Mouse (Mus musculus) neural tube, embryonic 14.5 days (tissue): ENCODE measurements around the gene Hmgcs2. TPM values are rescaled to one million over a fixed set of nuclear protein-coding genes. Genes with fewer than 3 reads are reported as not detected.

Experiments used
- ATAC-seq: fragments of 200-750 bp; cut with Nextera tagmentation; 2 replicates; pipeline ENCODE4 v1.8.0; 2017; ENCODE audit warnings: low read depth, mild to moderate bottlenecking, moderate TSS enrichment, moderate library complexity
- H3K27ac ChIP-seq: fragments of 300-500 bp; sonication (generic); 2 replicates; pipeline ENCODE4 v1.5.1; 2014; ENCODE audit warnings: low read depth, mild to moderate bottlenecking, control low read depth, low read length, moderate library complexity, mixed read lengths
- H3K27me3 ChIP-seq: fragments of 300-500 bp; sonication (generic); 2 replicates; pipeline ENCODE4 v1.6.1; 2014; ENCODE audit warnings: low read length; ENCODE audit not compliant: control insufficient read depth, insufficient read depth
- H3K36me3 ChIP-seq: fragments of 300-500 bp; sonication (generic); 2 replicates; pipeline ENCODE4 v1.6.1; 2014; ENCODE audit warnings: low read length, mixed read lengths; ENCODE audit not compliant: control insufficient read depth, insufficient read depth
- H3K4me1 ChIP-seq: fragments of 300-500 bp; sonication (generic); 2 replicates; pipeline ENCODE4 v1.6.1; 2014; ENCODE audit warnings: low read length; ENCODE audit not compliant: control insufficient read depth, insufficient read depth
- H3K4me2 ChIP-seq: fragments of 300-500 bp; sonication (generic); 2 replicates; pipeline ENCODE4 v1.6.1; 2014; ENCODE audit warnings: mild to moderate bottlenecking, low read depth, low read length, control low read depth
- H3K4me3 ChIP-seq: fragments of 300-500 bp; sonication (generic); 2 replicates; pipeline ENCODE4 v1.5.1; 2014; ENCODE audit warnings: low read depth, low read length, control low read depth, mixed read lengths
- H3K9ac ChIP-seq: fragments of 300-500 bp; sonication (generic); replicated peaks from 2 replicates; pipeline ENCODE4 v1.6.1; 2014; ENCODE audit warnings: low read depth, mild to moderate bottlenecking, control low read depth, low read length, mixed read lengths
- H3K9me3 ChIP-seq: fragments of 300-500 bp; sonication (generic); 2 replicates; pipeline ENCODE4 v1.6.1; 2016; ENCODE audit warnings: low read length; ENCODE audit not compliant: control insufficient read depth
- WGBS: fragments of 180-500 bp; shearing (Covaris S2); extraction: QIAGEN DNeasy Blood & Tissue Kit; methylation state at CpG from one replicate; pipeline ENCODE4 v1.1.7; 2014; 5-methylcytosine and 5-hydroxymethylcytosine counted together
- polyA plus RNA-seq: library from polyadenylated mRNA; unstranded; fragments of >200 nt; fragmentation: Nextera tagmentation; extraction: Ambion mirVana; gene quantifications from 2 replicates; pipeline ENCODE4 v1.2.1, GENCODE M21; 2014

Hmgcs2 gene
- polyA plus RNA-seq, 1 experiment from 2014 or later, result 6.5 TPM

DNA sequence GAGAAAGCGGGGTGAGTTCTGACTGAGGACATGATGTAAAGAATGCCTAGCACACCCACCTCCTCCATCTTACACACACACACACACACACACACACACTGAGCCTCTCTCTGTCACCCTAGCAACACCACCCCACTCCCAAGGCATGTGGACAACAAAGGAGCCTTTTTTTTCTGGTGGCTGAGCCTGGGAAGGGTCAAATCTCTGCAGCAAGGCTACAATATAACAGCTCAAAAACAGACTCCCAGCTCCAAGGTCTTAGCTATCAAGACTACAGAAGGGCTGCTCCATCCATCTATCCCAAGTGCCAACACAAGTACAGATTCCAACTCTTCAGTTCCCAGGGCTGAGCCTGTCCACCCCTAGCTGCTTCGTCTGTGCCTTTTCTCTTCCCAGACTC, 39.0 kb downstream of the Hmgcs2 start:
- Histone ChIP-seq H3K27ac (peak overlapping the region; percentile 69), H3K4me2 (no peak overlapping the region), H3K27me3 (no peaks in the 10 kb centered on the region), H3K9ac (no peak overlapping the region), H3K36me3 (no peaks in the 10 kb centered on the region), H3K4me3 (no peak overlapping the region), H3K4me1 (no peaks in the 10 kb centered on the region), H3K9me3 (no peaks in the 10 kb centered on the region)
- ATAC-seq, result peak; percentile 90
- WGBS, result 6% methylated on average over 2 of the region's 2 CpGs

GRCm38 (mm10) chr3:98322209-98322608, 42.0 kb downstream of the Hmgcs2 start:
- Histone ChIP-seq H3K36me3 (no peaks in the 10 kb centered on the region), H3K4me1 (no peaks in the 10 kb centered on the region), H3K4me2 (no peak overlapping the region), H3K27me3 (no peaks in the 10 kb centered on the region), H3K4me3 (no peak overlapping the region), H3K9me3 (no peaks in the 10 kb centered on the region), H3K27ac (no peak overlapping the region), H3K9ac (no peak overlapping the region)
- no peak for ATAC-seq
- 92% methylated on average over 5 of the region's 5 CpGs for WGBS

DNA sequence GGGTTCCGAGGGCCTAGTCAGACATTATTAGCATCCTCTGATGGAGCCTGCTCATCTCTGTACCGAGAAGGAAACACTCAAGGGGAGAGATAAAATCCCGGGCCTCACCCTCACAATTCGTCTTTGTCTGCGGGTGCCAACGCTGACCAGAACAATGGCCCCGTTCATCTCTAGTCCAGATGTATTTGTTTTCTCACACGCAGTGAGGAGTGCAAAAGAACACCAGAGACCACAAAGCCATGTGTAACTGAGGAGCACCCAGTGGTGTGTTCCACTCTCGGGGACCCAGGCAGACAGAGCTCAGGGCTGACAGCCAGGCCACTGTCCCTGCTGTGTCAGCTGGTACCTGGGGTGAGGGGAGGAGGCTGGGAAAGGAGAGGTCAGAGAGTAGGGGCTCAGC, 44.0 kb downstream of the Hmgcs2 start:
- ATAC-seq, result no peak
- WGBS, result 41% methylated on average over 9 of the region's 9 CpGs
- no peaks in the 10 kb centered on the region for H3K36me3 ChIP-seq
- H3K9ac ChIP-seq, result 0 out of 2 replicates have a peak overlapping the region, but pooled peaks have one; percentile 16
- H3K27me3 ChIP-seq, result no peaks in the 10 kb centered on the region
- H3K4me1 ChIP-seq, result no peaks in the 10 kb centered on the region
- no peak overlapping the region for H3K4me3 ChIP-seq
- H3K4me2 ChIP-seq, result no peak overlapping the region
- H3K9me3 ChIP-seq, result no peaks in the 10 kb centered on the region
- H3K27ac ChIP-seq, result no peak overlapping the region

- Histone ChIP-seq H3K4me1 (0 out of 2 replicates have a peak, but pooled peaks cover 8% of the 10 kb centered on the region), H3K36me3 (no peaks in the 10 kb centered on the region), H3K27ac (no peak overlapping the region), H3K4me3 (no peak overlapping the region), H3K27me3 (no peaks in the 10 kb centered on the region), H3K9ac (no peak overlapping the region), H3K9me3 (no peaks in the 10 kb centered on the region), H3K4me2 (no peak overlapping the region)
- no peak for ATAC-seq
- WGBS, result 92% methylated on average over 2 of the region's 2 CpGs
Observed at GRCm38 (mm10) chr3:98334010-98334409, 53.8 kb downstream of the Hmgcs2 start.

DNA sequence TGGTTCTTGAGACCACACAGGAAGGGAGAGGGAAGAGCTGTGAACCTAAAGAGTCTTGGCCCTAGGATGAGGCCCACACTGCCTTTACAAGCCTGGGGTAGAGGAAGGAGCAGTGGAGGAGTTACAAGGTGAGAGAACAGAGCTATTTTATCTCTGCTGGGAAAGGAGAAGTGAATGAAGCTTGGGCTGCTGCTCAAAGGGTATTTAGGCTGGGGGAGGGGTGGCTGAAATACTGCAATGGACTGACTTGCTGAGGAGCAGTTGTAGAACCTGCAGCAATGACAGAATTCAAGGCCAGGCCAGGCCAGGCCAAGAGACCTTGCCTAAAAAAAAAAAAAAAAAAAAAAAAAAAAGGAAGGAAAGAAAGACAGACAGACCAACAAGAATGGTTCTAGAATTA, 55.1 kb downstream of the Hmgcs2 start:
- no peak overlapping the region for H3K4me2 ChIP-seq
- no peak overlapping the region for H3K27ac ChIP-seq
- no peak for ATAC-seq

DNA sequence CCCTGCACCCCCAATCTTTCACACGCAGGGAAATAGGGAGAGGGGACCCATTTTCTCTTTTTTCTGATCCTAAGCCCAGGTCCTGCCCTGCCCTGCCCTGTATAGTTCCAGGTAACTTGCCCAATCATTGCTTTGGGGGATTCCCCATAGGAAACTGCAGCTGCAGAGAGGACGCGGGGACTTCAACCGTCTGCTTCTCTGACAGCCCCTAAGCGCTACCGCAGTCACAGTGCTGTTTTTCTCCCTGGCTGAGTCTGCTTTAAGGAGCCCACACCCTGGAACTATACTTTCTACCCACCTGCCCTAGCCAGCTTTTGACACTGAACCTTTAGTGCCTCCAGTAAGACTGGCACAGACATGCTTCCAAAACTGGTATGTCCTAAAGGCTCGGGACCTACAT, 55.7 kb downstream of the Hmgcs2 start:
- Histone ChIP-seq H3K36me3 (no peaks in the 10 kb centered on the region), H3K9ac (no peak overlapping the region), H3K4me3 (no peak overlapping the region), H3K27me3 (no peaks in the 10 kb centered on the region), H3K4me1 (0 out of 2 replicates have a peak, but pooled peaks cover 8% of the 10 kb centered on the region), H3K9me3 (no peaks in the 10 kb centered on the region), H3K27ac (no peak overlapping the region), H3K4me2 (no peak overlapping the region)
- WGBS, result 73% methylated on average over 7 of the region's 7 CpGs
- no peak for ATAC-seq

More for the DNA sequence above, 55.1 kb downstream of the Hmgcs2 start:
- H3K36me3 ChIP-seq, result no peaks in the 10 kb centered on the region
- H3K9ac ChIP-seq, result no peak overlapping the region
- no peaks in the 10 kb centered on the region for H3K9me3 ChIP-seq
- 0 out of 2 replicates have a peak, but pooled peaks cover 8% of the 10 kb centered on the region for H3K4me1 ChIP-seq
- no peaks in the 10 kb centered on the region for H3K27me3 ChIP-seq
- H3K4me3 ChIP-seq, result no peak overlapping the region

- Histone ChIP-seq H3K4me2 (peak overlapping the region; percentile 99; the same call in 1 of the 2 replicates), H3K27ac (0 out of 2 replicates have a peak overlapping the region, but pooled peaks have one; percentile 22), H3K4me3 (peak overlapping the region; percentile 56; the same call in 1 of the 2 replicates), H3K9ac (no peak overlapping the region), H3K9me3 (no peaks in the 10 kb centered on the region), H3K4me1 (0 out of 2 replicates have a peak, but pooled peaks cover 8% of the 10 kb centered on the region), H3K36me3 (no peaks in the 10 kb centered on the region), H3K27me3 (no peaks in the 10 kb centered on the region)
- ATAC-seq, result peak; percentile 23; the same call in 1 of the 2 replicates
- 52% methylated on average over 22 of the region's 22 CpGs for WGBS
Observed at GRCm38 (mm10) chr3:98336661-98337654, 56.7 kb downstream of the Hmgcs2 start.

DNA sequence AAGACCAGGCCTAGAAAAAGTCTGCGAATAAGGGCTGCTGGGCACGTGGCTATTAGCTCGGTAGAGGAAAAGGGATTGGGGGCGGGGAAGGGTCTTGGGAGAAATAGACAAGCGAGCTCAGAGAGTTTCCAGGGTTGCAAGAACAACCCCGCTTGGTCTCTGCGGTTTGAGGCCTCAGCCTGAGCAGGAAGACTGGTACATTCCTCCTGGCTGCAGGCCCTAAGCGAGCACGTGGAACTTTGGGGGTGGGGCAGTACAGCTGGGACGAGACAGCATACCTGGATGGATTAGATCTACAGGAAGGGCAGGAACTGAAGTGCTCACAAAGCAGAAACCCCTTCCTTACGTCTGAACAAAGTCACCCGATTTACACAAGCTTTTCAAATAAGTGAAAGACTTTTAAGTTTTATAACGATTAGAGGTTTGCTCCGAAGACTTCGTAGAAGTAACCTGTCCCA, 58.4 kb downstream of the Hmgcs2 start:
- Histone ChIP-seq H3K4me3 (peak overlapping the region; percentile 56), H3K4me2 (peak overlapping the region; percentile 99), H3K9ac (peak overlapping the region; percentile 54), H3K27me3 (no peaks in the 10 kb centered on the region), H3K27ac (peak overlapping the region; percentile 48; the same call in 1 of the 2 replicates), H3K9me3 (no peaks in the 10 kb centered on the region), H3K4me1 (0 out of 2 replicates have a peak, but pooled peaks cover 8% of the 10 kb centered on the region), H3K36me3 (no peaks in the 10 kb centered on the region)
- peak; percentile 35; the same call in 1 of the 2 replicates for ATAC-seq
- 5% methylated on average over 15 of the region's 15 CpGs for WGBS
